Mouse (Mus musculus) liver, embryonic 16.5 days (tissue): ENCODE measurements around the gene Lrrc8d. TPM values are rescaled to one million over a fixed set of nuclear protein-coding genes. Genes with fewer than 3 reads are reported as not detected.
A peak's percentile ranks its signal among the peaks of the same experiment; 100 is the strongest.

Experiments
- ATAC-seq: fragments of 200-750 bp; cut with Nextera tagmentation; 2 replicates; pipeline ENCODE4 v1.8.0; 2017; ENCODE audit warnings: low read depth, mild to moderate bottlenecking, moderate number of reproducible peaks, moderate library complexity
- H3K27ac ChIP-seq: fragments of 300-500 bp; sonication (generic); 2 replicates; pipeline ENCODE4 v1.5.1; 2014; ENCODE audit warnings: mild to moderate bottlenecking, low read length
- H3K27me3 ChIP-seq: fragments of 300-500 bp; sonication (generic); 2 replicates; pipeline ENCODE4 v1.6.1; 2014; ENCODE audit warnings: low read depth, low read length, mixed read lengths; ENCODE audit not compliant: control insufficient read depth, insufficient read depth
- H3K36me3 ChIP-seq: fragments of 300-500 bp; sonication (generic); 2 replicates; pipeline ENCODE4 v1.6.1; 2014; ENCODE audit warnings: mild to moderate bottlenecking; ENCODE audit not compliant: control insufficient read depth, insufficient read depth
- H3K4me1 ChIP-seq: fragments of 300-500 bp; sonication (generic); 2 replicates; pipeline ENCODE4 v1.6.1; 2014; ENCODE audit warnings: low read depth, low read length, mixed read lengths; ENCODE audit not compliant: control insufficient read depth
- H3K4me2 ChIP-seq: fragments of 300-500 bp; sonication (generic); 2 replicates; pipeline ENCODE4 v1.6.1; 2014; ENCODE audit warnings: low read depth, low read length, mixed read lengths
- H3K4me3 ChIP-seq: fragments of 300-500 bp; sonication (generic); 2 replicates; pipeline ENCODE4 v1.5.1; 2014; ENCODE audit warnings: low read depth, mild to moderate bottlenecking, low read length
- H3K9ac ChIP-seq: fragments of 300-500 bp; sonication (generic); 2 replicates; pipeline ENCODE4 v1.6.1; 2014; ENCODE audit warnings: low read depth, low read length
- H3K9me3 ChIP-seq: fragments of 300-500 bp; sonication (generic); replicated peaks from 2 replicates; pipeline ENCODE4 v1.6.1; 2016; ENCODE audit warnings: low read length; ENCODE audit not compliant: control insufficient read depth
- WGBS: fragments of 180-500 bp; shearing (Covaris S2); extraction: QIAGEN DNeasy Blood & Tissue Kit; methylation state at CpG from one replicate; pipeline ENCODE4 v1.1.7; 2014; ENCODE audit not compliant: insufficient replicate concordance; 5-methylcytosine and 5-hydroxymethylcytosine counted together
- polyA plus RNA-seq: library from polyadenylated mRNA; unstranded; fragments of >200 nt; fragmentation: Nextera tagmentation; extraction: Ambion mirVana; gene quantifications from 2 replicates; pipeline ENCODE4 v1.2.1, GENCODE M21; 2015

The Lrrc8d gene
- polyA plus RNA-seq, 1 experiment from 2014 or later: 8.0 TPM

DNA sequence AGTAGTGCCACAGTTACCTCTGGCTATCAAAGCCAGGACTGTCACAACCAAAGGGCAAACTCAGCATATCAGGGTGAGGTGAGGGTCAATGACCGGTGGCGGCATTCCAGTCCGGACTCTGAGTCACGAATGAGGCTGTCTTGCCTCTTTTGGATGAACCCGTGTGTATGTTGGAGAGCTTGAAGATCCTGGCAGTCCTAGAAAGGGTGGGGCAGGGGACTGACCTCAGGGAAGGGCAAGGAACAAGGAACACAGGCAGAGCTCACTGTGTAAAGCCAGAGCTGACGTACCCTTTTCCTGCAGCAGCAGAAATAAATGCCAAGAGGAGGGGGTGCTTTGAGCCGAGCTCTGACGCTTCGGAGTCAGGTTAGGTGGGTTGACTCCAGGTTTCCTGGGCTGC lies 136.2 kb downstream of the Lrrc8d start:
- no peak overlapping the region for H3K4me3 ChIP-seq
- 69% methylated on average over 9 of the region's 9 CpGs for WGBS
- no peaks in the 10 kb centered on the region for H3K9me3 ChIP-seq
- ATAC-seq: peak; percentile 47; the same call in 1 of the 2 replicates
- H3K4me2 ChIP-seq: 0 out of 2 replicates have a peak overlapping the region, but pooled peaks have one; percentile 4
- H3K36me3 ChIP-seq: no peaks in the 10 kb centered on the region
- H3K27me3 ChIP-seq: no peaks in the 10 kb centered on the region
- H3K27ac ChIP-seq: no peak overlapping the region
- peaks cover 4% of the 10 kb centered on the region; the same call in 1 of the 2 replicates for H3K4me1 ChIP-seq
- no peak overlapping the region for H3K9ac ChIP-seq

DNA sequence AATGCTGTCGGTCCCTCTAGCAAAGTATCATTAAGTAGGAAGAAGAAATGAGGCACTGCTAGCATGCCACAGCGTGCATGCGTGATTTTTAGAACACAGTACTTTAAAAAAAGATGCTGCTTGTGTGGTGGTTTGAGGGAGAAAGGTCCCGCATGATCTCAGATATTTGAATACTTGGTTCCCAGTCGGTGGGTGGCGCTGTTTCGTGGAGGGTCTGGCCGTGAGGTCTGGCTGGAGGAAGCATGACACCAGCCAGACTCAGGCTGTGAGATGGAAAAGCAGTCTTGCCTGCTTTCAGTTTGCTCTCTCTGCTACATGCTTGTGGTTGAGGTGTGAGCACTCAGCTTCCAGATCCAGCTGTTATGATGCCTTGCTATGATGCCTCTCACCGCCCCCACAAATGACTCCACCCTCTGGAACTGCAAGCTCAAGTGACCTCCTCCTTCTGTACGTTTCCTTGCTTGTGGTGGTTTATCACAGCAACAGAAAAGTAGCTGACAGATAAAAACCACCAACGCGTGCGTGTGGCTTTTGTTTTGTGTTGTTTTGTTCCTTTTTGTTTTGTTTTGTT lies 140.1 kb downstream of the Lrrc8d start:
- no peaks in the 10 kb centered on the region for H3K9me3 ChIP-seq
- peaks cover 4% of the 10 kb centered on the region; the same call in 1 of the 2 replicates for H3K4me1 ChIP-seq

DNA sequence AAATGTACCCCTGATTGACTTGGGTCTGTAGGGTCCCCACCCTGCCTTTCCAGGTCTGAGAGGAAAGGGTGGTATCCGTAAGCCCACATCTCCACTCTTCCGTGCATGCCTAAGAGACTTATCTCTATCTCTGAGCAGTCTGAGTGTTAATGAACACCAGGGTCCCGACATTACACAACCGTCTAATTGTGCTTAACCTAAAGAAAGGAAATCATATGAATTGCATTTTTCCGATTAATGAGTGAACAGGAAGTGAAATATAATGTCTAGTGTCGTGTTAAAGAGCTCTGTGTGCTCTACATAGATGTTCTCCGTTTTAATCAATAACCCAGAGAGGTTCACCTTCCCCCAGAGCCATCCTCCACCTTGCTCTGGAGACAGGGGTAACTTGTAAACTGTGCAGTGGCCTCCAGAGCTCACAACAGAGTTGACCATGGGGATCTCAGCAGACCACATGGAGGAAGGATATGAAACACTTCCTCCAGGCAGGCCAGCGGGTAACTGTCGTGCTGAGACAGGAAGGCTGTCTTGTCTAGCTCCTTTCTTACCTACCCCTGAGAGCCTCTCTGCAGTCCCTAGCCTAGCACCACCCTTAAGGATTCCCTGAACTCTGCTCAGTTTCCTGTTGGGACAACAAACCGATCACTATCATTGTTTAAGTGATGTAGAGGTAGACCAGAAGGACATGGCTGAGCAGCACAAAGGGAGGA lies 144.4 kb downstream of the Lrrc8d start:
- no peak overlapping the region for H3K9ac ChIP-seq
- H3K4me3 ChIP-seq: no peak overlapping the region
- no peak overlapping the region for H3K4me2 ChIP-seq
- H3K27me3 ChIP-seq: no peaks in the 10 kb centered on the region
- H3K4me1 ChIP-seq: no peaks in the 10 kb centered on the region; the same call in 1 of the 2 replicates
- 27% methylated on average over 10 of the region's 10 CpGs for WGBS
- H3K27ac ChIP-seq: no peak overlapping the region
- no peaks in the 10 kb centered on the region for H3K9me3 ChIP-seq
- no peaks in the 10 kb centered on the region for H3K36me3 ChIP-seq
- 0 out of 2 replicates have a peak, but pooled peaks have one; percentile 21 for ATAC-seq

More for the DNA sequence above, 140.1 kb downstream of the Lrrc8d start:
- Histone ChIP-seq H3K36me3 (no peaks in the 10 kb centered on the region), H3K27me3 (no peaks in the 10 kb centered on the region), H3K4me2 (no peak overlapping the region), H3K4me3 (no peak overlapping the region), H3K27ac (no peak overlapping the region), H3K9ac (no peak overlapping the region)
- ATAC-seq: no peak
- WGBS: 49% methylated on average over 13 of the region's 13 CpGs

DNA sequence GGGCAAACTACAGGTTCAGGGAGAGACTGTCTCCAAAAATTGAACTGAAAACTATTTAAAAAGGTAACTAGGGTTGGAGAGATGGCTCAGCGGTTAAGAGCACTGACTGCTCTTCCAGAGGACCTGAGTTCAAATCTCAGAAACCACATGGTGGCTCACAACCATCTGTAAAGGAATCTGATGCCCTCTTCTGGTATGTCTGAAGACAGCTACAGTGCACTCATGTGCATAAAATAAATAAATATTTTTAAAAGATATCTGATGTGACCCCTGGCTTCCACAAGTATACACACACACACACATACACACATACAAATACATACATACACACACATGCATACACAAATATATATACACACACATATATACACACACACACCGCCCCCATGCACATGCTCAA lies 145.3 kb downstream of the Lrrc8d start:
- Histone ChIP-seq H3K4me1 (no peaks in the 10 kb centered on the region; the same call in none of the 2 replicates), H3K36me3 (no peaks in the 10 kb centered on the region), H3K4me2 (no peak overlapping the region), H3K4me3 (no peak overlapping the region), H3K27me3 (no peaks in the 10 kb centered on the region), H3K9me3 (no peaks in the 10 kb centered on the region), H3K27ac (no peak overlapping the region), H3K9ac (no peak overlapping the region)
- no peak for ATAC-seq
- WGBS: 70% methylated on average over 2 of the region's 2 CpGs

DNA sequence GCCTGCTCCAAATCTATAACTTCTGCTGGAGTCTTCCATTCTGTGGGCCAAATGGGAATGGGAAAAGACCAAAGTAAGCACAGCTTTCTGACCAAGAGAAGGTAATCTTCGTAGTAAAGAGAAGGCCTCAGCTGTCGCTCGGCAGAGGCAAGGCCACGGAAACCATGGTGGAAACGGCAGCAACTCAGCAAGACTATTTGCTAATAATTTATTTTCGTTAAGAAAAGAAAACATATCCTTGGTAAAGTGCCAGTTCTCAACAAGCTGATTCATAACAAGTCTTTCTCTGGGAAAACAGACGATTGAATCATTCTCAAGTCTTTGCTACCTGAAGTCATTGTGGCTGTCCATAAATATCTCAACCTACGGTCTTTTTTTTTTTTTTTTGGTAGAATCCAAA lies 148.0 kb downstream of the Lrrc8d start:
- 74% methylated on average over 8 of the region's 8 CpGs for WGBS
- no peaks in the 10 kb centered on the region for H3K36me3 ChIP-seq
- no peaks in the 10 kb centered on the region; the same call in none of the 2 replicates for H3K4me1 ChIP-seq
- no peak overlapping the region for H3K4me3 ChIP-seq
- H3K9ac ChIP-seq: no peak overlapping the region
- H3K27me3 ChIP-seq: no peaks in the 10 kb centered on the region
- H3K4me2 ChIP-seq: no peak overlapping the region
- H3K9me3 ChIP-seq: no peaks in the 10 kb centered on the region
- no peak overlapping the region for H3K27ac ChIP-seq
- no peak for ATAC-seq

DNA sequence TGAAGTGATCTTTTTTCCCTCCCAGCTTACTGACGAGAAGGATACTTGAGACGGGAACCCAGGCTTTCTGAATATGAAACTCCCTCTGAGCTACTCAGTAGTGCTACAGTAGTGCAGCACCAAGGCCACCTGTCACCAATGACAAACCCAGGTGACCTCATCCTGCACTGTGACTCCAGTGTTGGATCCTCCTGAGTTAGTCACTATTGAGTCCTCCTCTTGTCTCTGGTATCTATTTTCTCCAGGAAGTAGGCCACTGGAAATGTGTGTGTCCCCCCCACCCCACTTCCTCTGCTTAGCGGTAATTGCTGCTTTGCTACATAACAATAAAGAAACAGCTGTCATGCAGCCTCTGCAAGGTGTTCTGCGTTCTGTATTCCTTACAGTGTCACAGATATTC lies 149.5 kb downstream of the Lrrc8d start:
- no peaks in the 10 kb centered on the region; the same call in none of the 2 replicates for H3K4me1 ChIP-seq
- no peak overlapping the region for H3K4me3 ChIP-seq
- H3K27me3 ChIP-seq: no peaks in the 10 kb centered on the region
- H3K36me3 ChIP-seq: no peaks in the 10 kb centered on the region
- H3K9ac ChIP-seq: no peak overlapping the region
- ATAC-seq: no peak
- 43% methylated on average over 4 of the region's 4 CpGs for WGBS
- no peaks in the 10 kb centered on the region for H3K9me3 ChIP-seq
- no peak overlapping the region for H3K27ac ChIP-seq
- no peak overlapping the region for H3K4me2 ChIP-seq

DNA sequence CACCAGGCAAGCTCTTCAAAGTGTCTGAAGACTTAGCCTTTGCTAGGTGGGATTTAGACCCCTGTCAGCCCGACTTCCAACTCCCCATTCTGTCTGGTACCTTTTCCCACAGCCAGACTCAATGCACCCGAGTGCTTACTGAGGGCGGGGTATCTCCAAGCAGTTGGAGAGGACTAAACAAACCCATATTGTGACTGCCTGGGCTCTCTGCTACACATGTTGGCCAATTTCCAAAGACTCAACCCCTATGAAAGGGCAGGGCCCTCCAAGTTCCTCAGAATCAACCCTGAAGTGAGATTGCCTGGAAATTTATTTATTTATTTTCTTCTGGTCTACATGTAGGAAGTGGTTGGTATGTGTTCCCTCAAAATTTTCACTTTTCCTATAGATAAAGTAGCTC lies 149.9 kb downstream of the Lrrc8d start:
- Histone ChIP-seq H3K4me2 (no peak overlapping the region), H3K9me3 (no peaks in the 10 kb centered on the region), H3K27me3 (no peaks in the 10 kb centered on the region), H3K27ac (no peak overlapping the region), H3K4me1 (no peaks in the 10 kb centered on the region; the same call in none of the 2 replicates), H3K4me3 (no peak overlapping the region), H3K9ac (no peak overlapping the region), H3K36me3 (no peaks in the 10 kb centered on the region)
- WGBS: 29% methylated on average over 3 of the region's 3 CpGs
- no peak for ATAC-seq

DNA sequence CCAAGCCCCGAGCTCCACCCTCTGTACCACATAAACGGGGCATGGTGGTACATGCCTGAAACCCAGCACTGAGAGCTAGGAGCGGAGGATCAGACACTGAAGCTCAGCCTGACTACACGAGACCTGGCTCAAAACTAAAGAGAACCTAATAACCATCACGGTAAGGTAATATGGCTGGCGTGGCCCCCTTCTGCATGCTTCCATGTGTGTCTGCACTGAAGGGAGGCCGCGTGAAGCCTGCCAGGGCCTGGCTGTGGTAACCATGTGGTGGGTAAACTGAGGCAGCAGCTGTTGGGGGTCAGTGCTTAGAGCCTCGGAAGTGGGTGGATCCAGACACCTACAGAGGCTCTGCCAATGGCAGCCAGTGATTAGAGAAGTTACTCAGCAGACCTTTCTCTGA lies 153.5 kb downstream of the Lrrc8d start:
- Histone ChIP-seq H3K4me1 (no peaks in the 10 kb centered on the region; the same call in none of the 2 replicates), H3K27ac (no peak overlapping the region), H3K9ac (no peak overlapping the region), H3K4me3 (no peak overlapping the region), H3K36me3 (no peaks in the 10 kb centered on the region), H3K4me2 (no peak overlapping the region), H3K27me3 (no peaks in the 10 kb centered on the region), H3K9me3 (no peaks in the 10 kb centered on the region)
- ATAC-seq: no peak
- WGBS: 69% methylated on average over 9 of the region's 9 CpGs

DNA sequence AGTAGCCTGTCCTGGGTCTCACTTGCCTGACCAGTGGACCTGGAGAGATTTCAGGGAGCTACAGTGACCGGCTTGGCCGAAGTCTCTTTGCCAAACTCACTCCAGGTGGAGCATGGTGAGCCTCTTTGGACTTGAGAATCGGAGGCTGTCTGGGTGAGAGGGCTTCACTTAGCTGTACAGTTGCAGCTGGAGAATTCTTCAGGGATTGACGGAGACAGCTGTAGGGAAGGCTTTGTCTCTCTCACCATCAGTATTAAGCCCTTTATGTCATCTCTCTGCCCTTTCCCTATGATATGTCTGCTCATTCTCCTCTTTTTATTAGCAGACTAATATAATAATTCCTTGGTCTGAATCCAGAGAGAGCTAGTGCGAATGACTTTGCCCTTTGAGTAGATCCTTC lies 157.7 kb downstream of the Lrrc8d start:
- Histone ChIP-seq H3K27me3 (no peaks in the 10 kb centered on the region), H3K9me3 (no peaks in the 10 kb centered on the region), H3K4me2 (no peak overlapping the region), H3K4me3 (no peak overlapping the region), H3K4me1 (peaks cover 2% of the 10 kb centered on the region), H3K36me3 (no peaks in the 10 kb centered on the region), H3K27ac (no peak overlapping the region), H3K9ac (no peak overlapping the region)
- WGBS: 68% methylated on average over 5 of the region's 5 CpGs
- no peak for ATAC-seq
